Mouse (Mus musculus) ES-CJ7 (cell line): ENCODE data around the gene Kcnj5.

Experiments used
- DNase-seq: peaks from one replicate; pipeline ENCODE4 v3.0.0; 2011; ENCODE audit warnings: low read depth, low spot score

Kcnj5 gene

DNA sequence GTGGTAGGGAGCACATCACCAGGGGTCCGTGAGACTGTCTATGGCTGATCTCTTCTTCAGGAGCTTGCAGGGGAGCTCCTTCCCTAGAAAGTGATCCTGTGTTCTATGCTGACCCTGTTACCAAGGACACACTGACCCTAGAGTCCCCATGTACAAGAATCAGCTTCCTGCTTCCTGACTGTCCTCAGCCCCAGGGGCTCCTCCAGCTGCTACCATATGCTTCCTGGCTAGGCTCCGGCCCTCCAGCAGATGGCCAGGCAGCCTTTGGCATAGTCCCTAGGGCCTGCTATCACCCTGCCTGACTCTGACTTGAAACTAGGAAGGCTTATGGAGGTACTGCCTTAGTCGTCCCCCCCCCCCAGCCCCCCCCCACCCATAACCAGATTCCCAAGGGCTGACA, 24.0 kb downstream of the Kcnj5 start:
- no peak for DNase-seq

DNA sequence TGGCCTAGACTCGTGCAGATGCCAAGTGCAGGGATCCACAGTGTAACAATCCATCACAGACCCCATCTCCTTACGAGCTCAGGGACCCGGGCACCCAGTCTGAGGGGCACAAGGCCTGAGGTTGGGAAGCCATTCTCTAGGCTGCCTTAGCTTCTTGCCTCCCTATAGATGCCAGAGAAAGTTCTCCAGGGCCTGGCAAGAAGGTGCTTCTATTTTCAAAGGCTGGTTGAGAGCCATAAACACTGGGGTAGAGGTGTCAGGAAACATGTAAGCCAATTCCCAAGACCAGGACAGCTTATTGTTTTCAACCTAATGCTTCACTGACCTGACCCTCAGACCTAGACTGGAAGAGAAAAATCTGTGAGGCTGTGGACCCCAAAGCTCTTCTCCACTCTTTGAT, 28.2 kb downstream of the Kcnj5 start:
- no peak for DNase-seq

DNA sequence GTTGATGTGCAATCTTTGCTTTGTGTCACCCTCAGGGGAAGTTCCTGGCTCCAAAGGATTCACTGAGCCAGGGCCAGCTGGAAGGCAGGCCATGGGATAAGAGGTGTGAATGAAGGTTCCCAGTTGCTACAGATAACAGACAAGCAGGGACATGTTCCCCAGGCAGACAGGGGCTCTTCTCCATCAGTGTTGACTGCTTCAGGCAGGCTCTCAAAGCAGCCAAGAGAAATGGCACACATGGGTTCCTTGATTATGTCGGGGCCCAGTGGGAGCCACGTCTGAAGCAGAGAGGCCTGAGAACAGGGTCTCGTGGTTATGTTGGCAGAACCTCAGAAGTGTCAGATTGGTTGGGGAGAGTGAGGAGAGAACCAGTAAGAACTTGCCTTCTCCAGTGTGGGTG, 30.1 kb downstream of the Kcnj5 start:
- DNase-seq = no peak

DNA sequence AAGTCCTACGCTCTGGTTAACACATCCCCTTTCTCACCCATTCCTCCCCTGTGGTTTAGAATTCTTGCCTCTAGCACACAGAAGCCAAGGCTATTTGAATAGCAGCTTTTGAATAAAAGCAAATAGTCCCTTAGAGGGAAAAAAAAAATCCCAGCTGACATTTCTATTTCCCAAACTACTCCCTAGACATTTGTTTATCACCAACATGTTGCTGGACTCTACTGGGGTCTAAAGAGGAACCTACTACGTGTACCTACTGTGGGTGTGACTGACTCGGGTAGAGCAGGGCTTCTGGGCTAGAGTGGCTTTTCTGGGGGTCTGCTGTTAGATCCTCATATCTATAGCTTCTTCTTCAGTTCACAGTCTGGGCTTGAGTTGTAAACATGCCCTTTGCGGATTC, 31.9 kb downstream of the Kcnj5 start:
- no peak for DNase-seq

DNA sequence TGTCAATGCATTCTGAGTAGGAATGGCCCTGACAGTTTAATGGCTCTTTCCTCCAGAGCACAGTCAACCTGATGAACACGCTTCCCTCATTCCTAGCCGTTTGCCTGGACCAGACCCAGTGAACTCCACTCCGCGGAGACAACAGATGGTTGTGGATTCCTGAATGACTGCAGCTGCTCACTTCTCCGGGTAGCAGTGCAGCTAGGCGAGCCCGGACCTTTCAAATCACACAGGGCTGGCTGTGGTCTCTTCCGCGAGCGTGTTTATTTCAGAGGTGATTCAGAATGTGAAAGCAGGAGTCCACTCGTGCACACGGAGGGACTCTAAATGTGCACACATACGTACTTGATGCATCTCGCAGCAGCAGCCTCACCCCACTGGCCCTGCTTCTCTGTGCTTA, 32.4 kb downstream of the Kcnj5 start:
- DNase-seq = no peak

DNA sequence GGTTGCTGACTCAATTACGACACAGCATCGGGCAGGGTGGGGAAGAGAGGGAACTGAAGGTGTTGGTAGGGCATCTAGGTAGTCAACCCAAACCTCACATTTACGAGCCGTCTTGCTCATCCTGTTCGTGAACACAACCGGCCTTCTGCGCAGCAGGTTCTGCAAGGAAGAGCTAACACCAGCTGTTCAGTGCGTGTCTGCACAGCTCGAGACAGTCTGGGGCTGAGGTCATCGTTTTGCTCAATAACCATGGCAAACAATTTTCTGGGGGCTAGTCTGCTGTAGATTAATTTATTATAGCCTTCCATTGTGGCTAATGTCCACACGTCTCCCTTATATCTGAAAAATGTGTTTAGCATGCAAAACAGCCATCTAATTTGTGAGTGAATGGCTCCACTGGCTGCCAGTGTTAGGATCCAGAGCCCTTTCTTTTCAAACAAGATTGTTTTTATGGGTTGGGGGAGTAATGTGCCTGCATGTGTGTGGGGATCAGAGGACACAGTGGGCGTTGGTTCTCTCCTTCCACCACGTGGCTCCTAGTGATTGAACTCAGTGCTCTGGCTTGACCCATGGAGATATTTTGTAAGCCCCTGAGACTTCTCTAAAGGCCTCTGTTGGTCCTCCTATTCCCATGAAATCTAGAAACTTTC, 41.5 kb downstream of the Kcnj5 start:
- DNase-seq = no peak

DNA sequence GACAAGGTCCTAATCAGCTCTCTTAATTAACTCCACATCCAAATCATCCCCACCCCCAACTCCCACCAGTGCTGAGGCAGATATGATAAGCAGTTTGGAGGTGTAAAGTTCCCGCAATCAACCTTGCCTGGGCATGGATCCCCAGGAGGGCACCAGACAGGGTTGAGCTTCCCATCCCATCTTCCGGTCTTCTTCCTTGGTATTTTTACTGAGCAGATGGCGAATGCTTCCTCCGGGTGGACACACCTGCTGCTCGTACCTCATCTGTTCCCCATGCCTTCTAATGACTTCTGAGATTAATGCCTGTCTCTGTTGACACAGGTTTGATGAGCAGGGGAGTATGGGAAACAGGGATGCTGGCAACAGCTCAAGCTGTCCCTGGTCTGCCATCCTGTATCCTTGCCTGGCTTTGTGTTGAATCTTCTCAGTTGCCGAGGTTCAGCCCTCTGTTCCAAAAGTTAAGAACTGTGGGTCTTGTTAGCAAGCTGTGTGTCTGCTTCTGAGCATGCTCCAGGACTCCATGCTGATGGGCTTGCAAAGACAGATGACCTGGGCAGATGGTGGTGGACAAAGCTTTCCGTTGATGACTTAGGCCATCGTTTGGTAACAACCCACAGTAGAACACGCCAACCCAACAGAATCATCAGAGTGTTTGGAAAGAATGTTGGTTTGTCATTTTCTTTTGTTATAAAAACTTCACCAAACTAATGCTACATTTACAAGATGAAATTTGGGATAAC, 48.9 kb downstream of the Kcnj5 start:
- DNase-seq = no peak

DNA sequence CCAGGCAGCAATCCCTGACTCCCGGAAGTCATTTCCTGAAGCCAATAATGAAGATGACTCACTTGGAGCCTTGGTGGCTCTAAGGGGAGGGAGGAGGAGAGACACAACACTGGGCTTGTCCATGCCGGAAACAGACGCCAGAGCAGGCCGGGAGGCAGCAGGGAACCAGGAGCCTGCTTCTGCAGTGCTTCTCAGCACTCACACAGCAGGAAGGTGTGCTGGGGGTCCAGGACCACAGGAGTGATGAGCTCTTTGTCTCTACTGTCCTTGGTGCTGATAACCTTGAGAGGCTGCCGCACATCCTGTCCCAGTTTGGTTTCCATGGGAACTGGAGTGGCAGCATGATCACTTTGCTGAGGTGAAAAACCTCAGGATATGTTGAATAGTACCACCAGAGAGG, 51.5 kb downstream of the Kcnj5 start:
- DNase-seq = peak; percentile 40

DNA sequence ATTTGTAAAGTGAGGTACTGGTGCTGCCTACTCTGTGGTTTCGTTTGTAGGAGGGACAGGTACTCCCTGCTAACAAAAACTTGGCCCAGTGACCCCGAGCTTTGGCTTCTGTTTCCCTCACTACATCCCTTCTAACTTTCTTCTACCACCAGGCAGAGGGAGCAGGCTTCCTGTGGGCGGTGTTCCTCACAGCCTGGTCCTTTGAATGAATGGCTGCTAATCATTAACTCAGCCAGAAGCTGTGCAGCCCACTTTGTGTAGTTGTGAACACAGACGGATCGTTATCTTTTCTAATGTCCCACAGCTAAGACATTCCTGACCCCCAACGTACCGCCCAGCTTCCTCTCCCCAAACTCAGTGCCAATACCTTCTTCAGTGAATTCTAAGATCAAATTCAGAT, 52.5 kb downstream of the Kcnj5 start:
- no peak for DNase-seq

DNA sequence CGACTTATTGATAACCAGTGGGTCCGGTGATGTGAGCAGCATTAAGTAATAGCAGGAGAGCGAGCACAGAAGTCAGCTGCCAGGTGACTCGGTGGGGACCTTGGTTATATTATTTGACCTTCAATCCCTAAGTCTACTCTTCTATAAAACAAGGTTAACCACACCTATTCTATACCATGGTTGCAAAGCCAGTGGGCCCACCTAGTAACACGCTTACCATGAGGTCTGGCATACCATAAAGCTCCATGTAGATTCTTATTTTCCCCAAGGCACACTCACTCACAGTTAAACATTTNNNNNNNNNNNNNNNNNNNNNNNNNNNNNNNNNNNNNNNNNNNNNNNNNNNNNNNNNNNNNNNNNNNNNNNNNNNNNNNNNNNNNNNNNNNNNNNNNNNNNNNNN, 60.6 kb downstream of the Kcnj5 start:
- no peak for DNase-seq

DNA sequence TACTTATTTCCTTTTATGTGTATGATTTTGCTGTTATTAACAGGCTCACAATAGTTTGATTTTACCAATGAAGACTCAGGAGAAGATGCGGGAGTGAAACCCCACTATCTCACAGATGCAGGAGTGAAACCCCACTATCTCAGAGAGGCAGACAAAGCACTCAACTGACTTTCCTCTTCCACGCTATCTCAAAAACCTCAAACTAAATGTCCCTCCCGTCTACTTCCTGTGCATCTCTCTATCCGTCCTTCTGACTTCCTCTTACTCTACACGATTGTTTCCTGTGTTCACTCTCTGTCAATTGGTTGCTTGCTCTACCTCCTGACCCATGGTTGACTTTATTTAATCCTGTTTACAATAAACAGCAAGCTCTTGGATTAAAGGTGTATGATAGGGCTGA, 63.7 kb downstream of the Kcnj5 start:
- no peak for DNase-seq

DNA sequence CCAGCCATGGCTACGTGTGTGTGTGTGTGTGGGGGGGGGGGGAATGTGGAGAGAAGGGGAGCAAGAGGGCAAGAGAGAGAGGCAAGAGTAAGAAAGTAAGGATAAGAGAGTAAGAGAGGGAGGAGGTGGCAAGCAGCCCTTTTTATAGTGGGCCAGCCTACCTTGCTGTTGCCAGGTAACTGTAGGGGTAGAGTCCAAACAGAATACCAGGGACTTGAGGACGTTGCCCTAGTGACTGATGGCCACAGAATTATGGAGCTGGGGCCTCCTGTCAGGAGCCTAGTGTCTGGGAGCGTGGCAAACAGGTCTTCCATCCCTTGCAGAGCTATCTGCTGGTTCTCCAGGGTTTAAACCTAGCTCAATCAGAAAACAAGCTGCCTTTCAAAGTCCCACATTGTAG, 64.4 kb downstream of the Kcnj5 start:
- DNase-seq = no peak

DNA sequence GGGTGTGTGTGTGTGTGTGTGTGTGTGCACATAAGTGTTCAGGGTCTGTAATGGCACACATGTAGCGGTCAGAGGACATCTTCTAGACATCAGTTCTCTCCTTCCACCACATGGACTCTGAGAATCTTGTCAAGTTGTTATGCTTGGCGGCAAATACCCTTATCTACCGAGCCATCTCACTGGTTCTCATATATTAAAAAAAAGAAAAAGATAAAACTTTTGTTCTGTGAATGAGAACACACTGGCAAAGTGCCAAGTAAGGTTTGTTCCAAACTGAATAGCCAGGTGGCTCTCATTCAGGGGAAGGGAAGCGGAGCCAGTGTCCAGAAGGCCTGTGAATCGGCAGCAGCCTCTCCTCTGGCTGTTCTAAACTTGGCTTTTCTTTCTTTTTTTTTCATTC, 66.1 kb downstream of the Kcnj5 start:
- no peak for DNase-seq

DNA sequence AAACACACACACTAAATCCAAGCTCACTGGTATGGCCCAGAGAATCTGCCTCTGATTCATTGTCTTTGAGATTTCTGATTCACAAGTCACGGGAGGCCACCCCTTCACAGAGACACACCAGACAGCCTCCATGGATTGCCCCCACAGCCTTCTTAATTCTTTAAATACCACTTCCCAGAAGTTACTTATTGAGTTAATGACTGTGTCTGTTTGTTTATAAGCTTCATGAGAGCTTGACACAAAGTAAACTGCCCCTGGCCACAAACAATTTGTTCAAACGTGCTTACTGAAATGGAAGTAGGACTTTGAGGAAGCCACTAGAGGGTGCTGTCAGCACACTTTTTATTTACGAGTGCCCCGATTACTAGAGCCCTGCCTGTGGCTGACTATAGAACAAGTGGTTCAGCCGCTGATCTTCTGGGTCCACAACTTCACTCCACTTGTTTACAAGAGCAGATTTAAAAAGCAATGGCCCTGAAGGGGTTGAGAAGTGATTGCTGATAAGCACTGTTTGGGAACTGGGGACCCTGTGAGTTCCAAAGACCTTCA, 72.2 kb downstream of the Kcnj5 start:
- peak; percentile 77 for DNase-seq
